Mouse (Mus musculus): ENCODE results near the gene Gm4847. TPM values are rescaled to one million over a fixed set of nuclear protein-coding genes. Genes with fewer than 3 reads are reported as not detected.

Gm4847 gene
- not detected in 2 replicates for polyA plus RNA-seq (2012; rRNA removed)

GRCm38 (mm10) chr1:166647593-166647992 lies at the start of gene Gm4847:
Gm4847 (minus strand) TSS chr1:166647693.

GRCm38 (mm10) chr1:166681745-166682144 lies 34.3 kb upstream of the Gm4847 start, which contains the start of gene Fmo9:
Fmo9 (minus strand) TSS chr1:166681845.

Other genes starting within 250 kb of the Gm4847 start
- gene Pogk, start 237.8 kb downstream of the Gm4847 start, polyA plus RNA-seq (2012; rRNA removed), result 40.2 and 42.1 TPM in 2 replicates
- gene Gm4846, start 150.1 kb downstream of the Gm4847 start, polyA plus RNA-seq (2012; rRNA removed), result not detected in 2 replicates
- not detected in 2 replicates for gene Fmo9, start 34.2 kb upstream of the Gm4847 start, polyA plus RNA-seq (2012; rRNA removed)